Mouse (Mus musculus) heart, postnatal 10 days (tissue): ENCODE data around the gene Sox6. TPM values are rescaled to one million over a fixed set of nuclear protein-coding genes. Genes with fewer than 3 reads are reported as not detected.
A peak's percentile ranks its signal among the peaks of the same experiment; 100 is the strongest.

ENCODE experiments used
- DNase-seq, 2 experiments: peaks; one replicate each; pipeline ENCODE4 v3.0.0; 2021
- intact Hi-C: fragments of 180-260 bp; cut with DNase I; formaldehyde crosslinking; loops from one replicate; pipeline ENCODE4 v1.15.1; 2025
- total RNA-seq, 2 experiments: library from RNA; stranded (reverse); gene quantifications; 2 replicates each; pipeline ENCODE4 v1.2.3; 2021

Gene Sox6
- total RNA-seq, 2 experiments from 2014 or later = 22.9 to 30.3 TPM

- no peak for DNase-seq
- intact Hi-C loops = no loop called here
Observed at GRCm38 (mm10) chr7:115597376-115597775, 441.2 kb downstream of the Sox6 start.

- DNase-seq = no peak
- intact Hi-C loops = no loop called here
Observed at GRCm38 (mm10) chr7:115580461-115580860, 458.1 kb downstream of the Sox6 start.

GRCm38 (mm10) chr7:115579826-115580225 is 458.8 kb downstream of the Sox6 start:
- intact Hi-C loops = no loop called here
- no peak for DNase-seq

DNA sequence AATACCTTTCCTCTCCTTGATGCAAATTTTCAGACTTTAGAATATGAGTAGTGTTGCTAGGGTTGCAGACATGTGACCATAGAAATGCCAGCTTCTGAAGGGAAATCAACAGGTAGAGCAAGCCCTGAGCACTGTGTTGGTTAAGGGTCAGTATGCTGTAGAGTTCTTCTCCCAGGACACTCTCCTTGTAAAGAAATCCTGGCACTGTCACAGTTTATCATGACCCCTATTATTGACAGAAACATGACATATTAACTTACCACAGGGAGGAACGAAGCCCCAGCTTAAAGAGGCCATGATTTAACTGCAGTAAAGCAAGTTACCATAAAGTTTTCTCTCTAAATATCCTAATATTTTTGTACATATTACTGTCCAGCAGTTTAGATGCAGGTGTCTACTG is 462.2 kb downstream of the Sox6 start:
- DNase-seq = no peak
- intact Hi-C loops = no loop called here

- intact Hi-C loops = no loop called here
- no peak for DNase-seq
Observed at GRCm38 (mm10) chr7:115574834-115575233, 463.8 kb downstream of the Sox6 start.

GRCm38 (mm10) chr7:115568821-115569240 is 469.8 kb downstream of the Sox6 start:
- intact Hi-C loops = no loop called here
- DNase-seq = peak in 1 of 2 experiments; percentile 11

DNA sequence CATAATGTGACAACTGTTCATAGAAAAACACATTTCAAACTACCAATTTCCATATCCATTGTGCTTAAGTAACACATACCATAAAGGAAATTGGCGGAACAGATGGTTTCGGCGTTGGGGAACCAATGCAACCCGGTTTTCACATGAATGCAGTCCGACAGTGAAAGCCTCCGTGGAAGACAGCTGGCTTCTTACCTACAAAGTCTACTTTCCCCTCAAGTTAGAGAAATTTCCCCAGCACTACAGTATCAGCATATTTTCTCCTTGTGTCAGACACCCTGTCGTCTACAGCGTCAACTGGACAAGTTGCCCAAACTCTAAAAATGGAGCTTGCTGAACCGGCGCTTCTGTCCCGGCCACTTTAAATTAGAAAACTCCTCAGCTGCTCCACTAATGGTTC is 470.3 kb downstream of the Sox6 start:
- peak in 1 of 2 experiments; percentile 21 for DNase-seq
- intact Hi-C loops = no loop called here

GRCm38 (mm10) chr7:115566818-115567217 is 471.8 kb downstream of the Sox6 start:
- no peak for DNase-seq
- intact Hi-C loops = no loop called here

DNA sequence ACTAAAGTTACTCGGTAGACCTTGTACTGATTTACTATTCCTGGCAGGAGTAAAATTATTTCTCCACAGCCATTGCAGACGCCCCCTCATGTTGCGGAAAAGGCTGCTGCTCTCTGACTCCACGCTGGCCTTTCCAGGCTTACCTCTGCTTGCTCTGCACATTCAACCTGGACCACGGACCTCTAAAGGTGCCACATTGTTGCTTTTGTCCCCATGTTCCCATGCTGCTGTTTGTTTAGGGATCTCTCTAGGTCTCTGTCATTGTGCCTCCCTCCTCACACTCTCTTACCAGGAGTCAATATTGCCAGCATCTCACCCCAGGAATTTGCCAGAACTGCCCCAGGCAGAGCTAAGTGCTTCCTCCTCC is 473.6 kb downstream of the Sox6 start:
- no peak for DNase-seq

GRCm38 (mm10) chr7:115564359-115565059 is 474.1 kb downstream of the Sox6 start:
- DNase-seq = no peak
- intact Hi-C loops = no loop called here

More for the DNA sequence above, 473.6 kb downstream of the Sox6 start:
- intact Hi-C loops = no loop called here

- DNase-seq = no peak
- intact Hi-C loops = no loop called here
Observed at GRCm38 (mm10) chr7:115556677-115557076, 481.9 kb downstream of the Sox6 start.

GRCm38 (mm10) chr7:115550197-115550804 is 488.3 kb downstream of the Sox6 start:
- intact Hi-C loops = no loop called here
- no peak for DNase-seq

DNA sequence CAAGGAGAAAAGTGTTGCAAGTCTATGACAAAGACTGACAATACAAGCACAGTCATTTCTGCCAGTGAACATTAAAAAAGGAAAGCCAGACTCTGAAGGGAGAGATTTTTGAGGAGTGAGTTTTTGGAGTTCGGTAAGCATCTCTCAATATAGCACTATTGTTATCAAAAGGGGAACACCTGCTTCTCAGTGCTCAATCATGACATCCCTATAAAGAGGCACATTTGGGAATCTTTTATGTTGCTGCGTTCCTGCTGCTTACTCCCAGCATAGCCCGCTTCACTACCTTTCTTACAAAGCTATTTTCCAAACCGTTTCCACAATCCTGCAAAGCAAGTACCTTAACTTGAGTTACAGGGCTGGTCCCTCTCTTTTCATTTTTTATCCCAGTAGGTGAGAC is 488.9 kb downstream of the Sox6 start:
- intact Hi-C loops = no loop called here
- no peak for DNase-seq

DNA sequence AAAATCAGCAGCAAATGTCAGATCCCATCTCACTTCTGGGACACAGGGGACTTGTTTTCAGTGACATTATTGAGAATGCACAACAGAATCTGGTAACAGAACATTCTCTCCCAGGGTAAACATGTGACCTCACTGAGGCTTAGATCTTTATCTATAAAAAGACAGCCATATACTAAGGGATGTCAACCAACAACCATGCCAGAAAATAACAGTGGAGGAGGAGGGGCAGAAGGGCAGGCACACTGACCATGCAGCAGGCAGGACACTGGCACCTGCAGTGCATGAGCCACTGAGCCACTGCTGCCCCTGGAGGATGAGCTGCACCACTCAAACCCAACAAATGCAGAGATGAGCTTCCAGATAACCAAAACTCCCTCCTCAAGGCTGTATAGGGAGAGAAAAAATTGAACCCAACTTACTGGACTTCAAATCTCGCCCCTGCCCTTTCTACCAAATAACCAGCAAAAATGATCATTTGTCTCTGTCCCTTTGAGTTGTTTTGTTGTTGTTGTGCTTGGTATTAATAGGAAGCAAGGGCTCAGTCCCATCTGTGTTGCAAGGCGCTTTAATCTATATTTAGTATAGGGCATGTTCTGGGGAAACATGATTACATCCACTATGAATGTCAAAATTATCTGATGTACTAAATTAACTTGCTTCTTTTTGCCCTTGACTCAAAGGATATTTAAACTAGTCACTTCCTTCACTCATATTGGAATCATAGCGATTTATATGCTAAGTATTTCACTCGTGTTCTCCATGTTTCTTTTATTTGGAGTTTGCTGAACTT is 492.8 kb downstream of the Sox6 start:
- intact Hi-C loops = no loop called here
- no peak for DNase-seq

GRCm38 (mm10) chr7:115543596-115543995 is 495.0 kb downstream of the Sox6 start:
- intact Hi-C loops = no loop called here
- DNase-seq = no peak

DNA sequence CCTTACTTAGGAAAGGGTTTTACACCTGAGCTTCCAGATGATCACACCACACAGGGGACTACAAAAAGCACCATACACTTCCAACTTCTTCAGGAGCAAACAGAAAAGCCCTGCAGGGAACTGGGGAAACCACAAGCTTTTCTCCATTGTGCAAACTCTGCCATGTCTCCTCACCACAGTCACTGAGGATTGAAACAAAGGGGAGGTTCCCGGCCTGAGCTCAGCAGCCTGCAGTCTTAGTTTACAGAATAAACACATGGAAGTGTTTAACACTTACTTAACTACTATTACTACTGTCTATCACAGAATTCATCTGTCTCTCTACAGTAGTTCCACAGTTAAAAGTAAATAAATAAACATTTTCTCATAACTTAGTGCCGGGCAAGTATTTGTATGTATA is 498.3 kb downstream of the Sox6 start:
- intact Hi-C loops = no loop called here
- no peak for DNase-seq

DNA sequence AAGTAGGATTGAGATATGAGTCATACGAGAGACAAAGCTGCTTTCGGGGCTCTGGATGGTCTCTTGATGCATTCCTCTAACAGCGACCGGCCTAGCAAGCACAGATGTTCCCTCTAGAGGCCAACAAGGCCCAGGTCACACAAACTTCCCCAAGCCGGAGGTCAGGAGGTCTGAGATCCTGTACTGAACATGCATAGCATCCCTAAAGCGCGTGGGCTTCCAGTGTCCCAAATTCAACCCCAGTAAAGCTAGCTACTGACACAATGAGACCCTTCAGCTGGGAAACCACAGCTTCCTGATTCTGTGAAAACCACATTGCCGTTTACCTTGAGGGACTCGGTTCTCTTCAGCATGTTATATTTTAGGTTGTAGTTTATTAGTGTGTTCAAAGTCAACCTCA is 499.6 kb downstream of the Sox6 start:
- intact Hi-C loops = no loop called here
- DNase-seq = no peak

GRCm38 (mm10) chr7:115537636-115538035 is 501.0 kb downstream of the Sox6 start:
- DNase-seq = peak in 1 of 2 experiments; percentile 19
- intact Hi-C loops = no loop called here

GRCm38 (mm10) chr7:115536521-115536920 is 502.1 kb downstream of the Sox6 start:
- intact Hi-C loops = no loop called here

GRCm38 (mm10) chr7:115531875-115532274 is 506.7 kb downstream of the Sox6 start:
- intact Hi-C loops = no loop called here
- no peak for DNase-seq

More at GRCm38 (mm10) chr7:115536521-115536920, 502.1 kb downstream of the Sox6 start:
- DNase-seq = no peak

DNA sequence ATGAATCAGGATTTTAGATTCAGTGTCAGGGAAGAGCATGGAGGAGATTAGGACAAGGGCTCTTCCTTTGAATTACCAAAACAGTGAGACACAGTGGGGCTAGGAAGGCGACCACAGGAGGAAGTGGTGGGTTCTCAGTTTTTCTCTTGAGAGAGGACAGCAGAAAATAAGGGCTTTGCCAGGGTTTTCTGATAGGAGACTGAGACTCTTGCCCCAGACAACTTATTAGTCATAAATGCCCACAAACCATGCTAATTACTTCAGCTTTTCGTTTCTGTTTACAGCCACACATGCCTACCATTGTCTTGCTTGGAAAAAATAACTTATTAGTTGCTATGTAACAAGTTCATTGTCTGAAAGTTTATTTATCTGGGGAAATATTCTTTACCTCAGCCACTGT is 507.4 kb downstream of the Sox6 start:
- DNase-seq = no peak
- intact Hi-C loops = no loop called here

- intact Hi-C loops = no loop called here
- no peak for DNase-seq
Observed at GRCm38 (mm10) chr7:115517701-115518100, 520.9 kb downstream of the Sox6 start.
